Mouse (Mus musculus) spleen, postnatal 0 days (tissue): ENCODE measurements around the gene Ube2n. TPM values are rescaled to one million over a fixed set of nuclear protein-coding genes. Genes with fewer than 3 reads are reported as not detected.

Source experiments
- polyA plus RNA-seq: library from polyadenylated mRNA; unstranded; fragments of >200 nt; fragmentation: Nextera tagmentation; extraction: Ambion mirVana; gene quantifications from 2 replicates; pipeline ENCODE4 v1.2.1, GENCODE M21; 2015

Gene Ube2n
- 153 and 162 TPM in 2 replicates for polyA plus RNA-seq

DNA sequence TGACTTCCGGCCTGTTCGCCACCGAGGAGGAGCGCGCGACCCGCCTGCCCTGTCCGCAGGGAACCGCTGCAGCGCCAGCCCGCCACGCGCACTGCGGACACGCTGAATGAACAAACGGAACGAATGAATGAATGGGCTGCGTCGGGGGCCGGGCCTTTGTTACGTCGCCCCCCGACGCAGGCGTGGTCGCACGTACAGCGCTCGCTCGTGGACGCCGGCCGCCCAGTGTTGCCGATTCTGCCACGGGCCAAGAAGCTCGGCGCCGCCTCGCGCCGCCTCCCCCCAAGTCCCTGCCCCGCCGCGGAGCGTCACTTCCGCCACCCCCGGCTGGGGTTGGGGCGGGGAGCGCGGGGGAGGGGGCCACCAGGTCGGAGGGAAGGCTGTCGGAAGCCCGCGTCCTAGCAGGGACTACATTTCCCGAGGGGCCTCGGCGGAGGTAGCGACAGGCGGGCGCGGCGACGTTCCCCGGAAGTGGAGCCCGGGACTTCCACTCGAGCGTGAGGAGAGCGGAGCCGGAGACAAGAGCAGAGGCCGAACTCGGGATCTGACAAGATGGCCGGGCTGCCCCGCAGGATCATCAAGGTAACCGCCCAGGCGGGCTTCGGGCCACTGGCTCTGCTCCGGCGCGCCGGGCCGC is at the start of gene Ube2n:
TSS of gene Ube2n (plus strand) at position 490 of the 637 bp plus-strand sequence.

DNA sequence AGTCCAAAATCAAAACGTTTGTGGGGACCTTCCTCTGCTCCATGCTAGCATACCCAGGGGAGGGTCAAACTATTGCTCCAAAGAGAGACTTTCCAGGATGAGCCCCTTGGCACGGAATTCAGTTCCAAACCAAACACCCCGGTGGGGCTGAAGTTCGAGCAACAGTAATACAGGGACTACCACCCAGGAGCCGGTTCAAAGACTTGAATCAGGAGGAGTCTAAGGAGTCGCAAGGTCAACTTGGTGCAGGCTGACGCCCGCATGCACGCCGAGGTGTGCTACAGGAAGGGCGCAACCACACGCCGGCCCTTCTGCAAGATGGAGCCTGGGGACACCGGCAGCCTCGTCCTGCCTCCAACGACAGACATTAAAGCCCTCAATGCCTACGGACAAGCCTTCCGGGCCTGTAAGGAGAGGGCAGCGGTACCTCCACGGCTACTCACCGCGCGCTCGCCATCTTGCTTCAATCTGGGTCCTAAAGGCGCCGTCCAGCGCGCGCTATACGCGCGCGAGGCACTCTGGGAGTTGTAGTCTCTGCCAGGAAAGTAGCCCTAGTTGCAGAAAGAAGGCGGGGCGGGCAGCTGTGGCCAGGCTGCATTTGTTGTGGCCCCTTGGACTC is 13.4 kb upstream of the Ube2n start, which contains the start of gene Mrpl42:
TSS of gene Mrpl42 (minus strand) at position 478 of the 619 bp plus-strand sequence.

DNA sequence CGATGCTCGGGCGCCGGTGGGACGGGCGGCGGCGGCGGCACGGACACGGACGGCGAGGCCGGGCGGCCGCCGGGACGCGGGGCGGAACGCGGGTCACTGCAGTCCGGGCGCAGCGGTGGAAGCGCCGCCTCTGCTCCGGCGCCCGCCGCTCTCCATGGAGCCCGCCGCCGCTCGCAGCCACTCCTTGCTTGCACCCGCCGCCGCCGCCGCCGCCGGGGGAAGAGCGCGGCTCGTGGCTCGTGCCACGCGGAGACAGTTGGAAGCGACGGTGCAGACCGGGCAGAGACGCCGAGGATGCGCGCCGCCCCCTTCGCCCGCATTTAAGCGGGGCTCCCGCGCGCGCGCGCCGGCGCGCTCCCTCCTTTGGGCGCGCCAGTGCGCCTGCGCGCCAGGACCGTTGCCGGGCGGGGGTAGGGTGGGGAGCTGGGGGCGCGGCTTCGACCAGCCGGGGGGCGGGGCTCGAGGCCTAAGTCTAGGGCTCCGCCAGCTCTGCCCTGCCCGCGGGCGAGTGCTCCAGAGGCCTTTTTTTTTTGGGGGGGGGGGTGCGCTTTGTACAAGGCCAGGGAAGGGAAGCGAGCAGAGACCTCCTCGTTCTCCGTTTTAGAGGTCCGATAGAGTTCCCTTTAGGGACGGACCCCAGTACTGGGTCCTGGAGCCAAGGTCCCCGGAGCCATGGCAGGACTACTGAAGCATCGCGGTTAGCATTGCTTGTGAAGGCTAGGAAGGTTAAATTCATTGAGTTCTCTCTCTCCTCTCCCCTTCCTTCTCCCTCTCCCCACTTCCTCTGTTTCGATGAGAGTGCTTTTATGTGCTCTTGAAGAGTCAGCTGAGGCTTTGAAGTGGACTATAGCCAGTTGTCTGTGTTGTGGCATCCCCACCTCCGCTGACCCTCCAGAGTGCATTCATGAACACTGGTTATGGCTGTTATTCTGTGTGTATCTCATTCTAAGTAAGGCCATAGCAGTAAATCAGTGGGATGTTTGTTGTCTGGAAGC is 49.2 kb downstream of the Ube2n start, which contains the start of gene Nudt4:
TSS of gene Nudt4 (minus strand) at position 296 of the 995 bp plus-strand sequence.

Other genes with a start within 250 kb of the Ube2n start
- 5.1 and 7.2 TPM in 2 replicates for gene Cradd, start 191.0 kb upstream of the Ube2n start, polyA plus RNA-seq
- 30.1 and 43.4 TPM in 2 replicates for gene Socs2, start 98.0 kb upstream of the Ube2n start, polyA plus RNA-seq
- 174 and 191 TPM in 2 replicates for gene Mrpl42, start 13.2 kb upstream of the Ube2n start, polyA plus RNA-seq
- 83.8 and 96.6 TPM in 2 replicates for gene Nudt4, start 49.0 kb downstream of the Ube2n start, polyA plus RNA-seq
- gene Anapc15-ps, start 158.3 kb downstream of the Ube2n start, polyA plus RNA-seq = not detected in 2 replicates